Mouse (Mus musculus): ENCODE results near the gene Scd4.

DNA sequence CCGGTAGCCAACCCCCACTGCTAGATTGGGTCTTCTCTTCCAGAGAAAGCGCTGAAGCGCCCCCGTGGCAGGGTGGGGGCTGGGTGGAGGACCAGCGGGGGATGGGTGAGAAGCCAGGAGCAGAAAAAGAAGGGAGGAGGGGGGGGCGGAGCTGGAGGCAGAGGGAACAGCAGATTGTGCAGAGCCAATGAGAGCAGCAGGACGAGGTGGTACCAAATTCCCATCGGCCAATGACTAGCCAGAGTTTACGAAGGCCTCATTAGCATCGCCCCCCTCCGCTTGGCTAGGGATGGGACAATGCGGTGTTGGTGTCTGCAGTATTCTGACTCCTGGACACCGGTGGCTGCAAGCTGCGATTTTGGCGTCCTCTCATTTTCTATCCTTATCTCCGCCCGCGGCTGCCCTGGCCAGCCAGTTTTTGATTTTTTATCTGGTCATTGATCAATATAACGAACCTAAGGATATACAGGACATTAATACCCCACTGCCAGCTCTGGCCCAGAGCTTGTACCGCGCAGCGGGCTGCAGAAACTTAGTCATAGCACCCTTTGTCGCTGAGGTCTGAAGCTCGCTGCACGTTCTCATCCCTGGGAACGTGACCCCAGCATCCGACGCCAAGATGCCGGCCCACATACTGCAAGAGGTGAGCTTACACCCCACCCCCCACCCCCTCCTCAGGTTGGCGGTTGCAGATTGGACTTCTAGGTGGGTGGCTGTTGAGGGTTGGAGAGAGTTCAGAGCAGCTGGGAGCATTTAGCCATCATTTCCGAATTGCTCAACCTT, 38.9 kb upstream of the Scd4 start:
- TF ChIP-seq POLR2A (IDR thresholded peaks at IDR 0.05; ENCODE audit: insufficient read depth, low read depth, low read length), result peak; percentile 94
- TF ChIP-seq CTCF (IDR thresholded peaks at IDR 0.05), result peak; percentile 31

All from heart, adult 2 months (tissue).